Mouse (Mus musculus): ENCODE measurements around the gene Iqschfp. TPM values are rescaled to one million over a fixed set of nuclear protein-coding genes. Genes with fewer than 3 reads are reported as not detected.
A peak's percentile ranks its signal among the peaks of the same experiment; 100 is the strongest.

Iqschfp gene
- polyA plus RNA-seq, 1 experiment from 2014 or later, result 6.1 TPM

GRCm38 (mm10) chr3:68563922-68564321 is 671.9 kb downstream of the Iqschfp start:
- no peaks in the 10 kb centered on the region for H3K36me3 ChIP-seq
- H3K4me3 ChIP-seq, result no peak overlapping the region
- H3K27me3 ChIP-seq, result no peaks in the 10 kb centered on the region
- H3K4me2 ChIP-seq (replicated peaks), result no peak overlapping the region
- H3K27ac ChIP-seq (replicated peaks), result no peak overlapping the region
- H3K9ac ChIP-seq (replicated peaks), result no peak overlapping the region
- H3K4me1 ChIP-seq, result peaks cover 17% of the 10 kb centered on the region; the same call in 1 of the 2 replicates
- no peak for ATAC-seq (ENCODE audit: low FRiP score, low read depth)
- H3K9me3 ChIP-seq, result no peaks in the 10 kb centered on the region
- 78% methylated on average over 8 of the region's 8 CpGs for WGBS

DNA sequence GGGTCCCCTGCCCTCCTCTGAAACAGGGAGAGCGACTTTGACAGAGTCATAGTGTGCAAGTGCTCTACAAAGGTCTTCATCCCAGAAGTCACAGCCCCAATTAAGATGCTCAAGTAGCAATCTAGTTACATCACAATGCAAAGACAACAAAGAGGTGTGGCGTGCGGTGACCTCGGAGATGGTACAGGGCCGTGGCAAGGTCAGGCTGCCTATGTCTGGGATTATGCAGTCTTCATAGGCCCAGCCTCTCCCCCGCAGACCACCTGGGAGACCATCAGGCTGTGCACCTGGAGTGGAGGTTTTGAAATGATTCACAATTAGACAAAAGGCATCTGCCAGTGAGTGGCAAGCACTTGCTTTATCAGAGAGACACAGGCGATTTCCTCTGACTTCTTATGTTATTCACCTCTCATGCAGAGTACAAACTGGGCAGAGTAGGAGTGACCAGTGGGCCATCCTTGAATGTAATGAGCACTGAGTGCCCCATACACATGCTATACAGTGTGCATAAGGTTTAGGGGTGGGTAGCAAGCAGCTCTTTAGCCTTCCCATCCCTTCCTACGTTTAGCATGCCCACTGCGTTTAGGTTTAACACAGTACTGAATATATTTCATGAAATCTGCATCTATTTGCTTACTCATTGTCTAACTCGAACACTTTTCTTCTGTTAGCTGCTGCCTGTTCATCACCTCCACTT is 673.1 kb downstream of the Iqschfp start:
- H3K9me3 ChIP-seq, result no peaks in the 10 kb centered on the region
- no peaks in the 10 kb centered on the region for H3K36me3 ChIP-seq
- peaks cover 17% of the 10 kb centered on the region; the same call in 1 of the 2 replicates for H3K4me1 ChIP-seq
- no peak for ATAC-seq (ENCODE audit: low FRiP score, low read depth)
- no peak overlapping the region for H3K4me3 ChIP-seq
- 50% methylated on average over 10 of the region's 10 CpGs for WGBS
- no peak overlapping the region for H3K27ac ChIP-seq (replicated peaks)
- no peaks in the 10 kb centered on the region for H3K27me3 ChIP-seq
- H3K4me2 ChIP-seq (replicated peaks), result no peak overlapping the region
- no peak overlapping the region; the same call in 1 of the 2 replicates for H3K9ac ChIP-seq (replicated peaks)

DNA sequence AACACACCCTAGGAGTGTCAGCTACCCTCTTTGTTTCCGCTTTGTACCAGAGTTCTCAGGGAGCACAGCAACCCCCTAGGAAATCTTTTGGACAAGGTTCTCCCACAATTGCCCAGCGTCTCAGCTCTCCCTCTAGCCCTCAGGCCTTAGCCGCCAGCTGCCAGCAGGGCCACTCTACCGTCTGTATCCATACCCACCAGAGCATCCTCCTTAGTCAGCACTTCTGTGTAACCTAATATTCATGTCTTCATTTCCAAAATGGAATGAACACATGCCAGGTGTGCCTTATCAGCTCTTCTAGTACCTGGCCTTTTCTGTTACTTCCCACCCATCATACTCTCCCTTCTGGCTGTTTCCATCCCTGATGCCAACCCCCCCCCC is 673.6 kb downstream of the Iqschfp start:
- peak; percentile 38; the same call in 1 of the 2 replicates for ATAC-seq (ENCODE audit: low FRiP score, low read depth)
- 51% methylated on average over 4 of the region's 4 CpGs for WGBS
- no peak overlapping the region for H3K27ac ChIP-seq (replicated peaks)
- no peak overlapping the region for H3K4me2 ChIP-seq (replicated peaks)
- H3K27me3 ChIP-seq, result no peaks in the 10 kb centered on the region
- no peaks in the 10 kb centered on the region for H3K36me3 ChIP-seq
- no peak overlapping the region for H3K4me3 ChIP-seq
- H3K9ac ChIP-seq (replicated peaks), result no peak overlapping the region
- no peaks in the 10 kb centered on the region for H3K9me3 ChIP-seq
- peaks cover 17% of the 10 kb centered on the region; the same call in 1 of the 2 replicates for H3K4me1 ChIP-seq

DNA sequence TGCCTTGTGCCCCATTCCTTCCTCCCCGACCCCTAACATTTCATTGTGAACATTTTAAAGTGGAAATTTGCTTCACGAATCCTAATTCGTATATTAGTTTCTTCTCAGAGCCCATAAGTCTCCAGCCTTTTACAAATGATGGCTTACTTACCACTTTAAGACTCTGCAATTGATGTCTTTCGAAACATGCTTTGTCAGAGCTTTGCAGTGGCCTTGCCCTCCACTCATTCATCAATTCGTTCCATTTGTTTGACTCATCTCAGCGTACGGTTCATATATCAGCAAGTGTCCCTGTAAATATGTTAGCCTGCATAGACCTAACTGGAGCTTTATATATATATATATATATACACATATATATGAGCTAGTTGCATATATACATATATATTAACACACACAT is 675.5 kb downstream of the Iqschfp start:
- H3K9me3 ChIP-seq, result no peaks in the 10 kb centered on the region
- WGBS, result 82% methylated on average over 7 of the region's 7 CpGs

DNA sequence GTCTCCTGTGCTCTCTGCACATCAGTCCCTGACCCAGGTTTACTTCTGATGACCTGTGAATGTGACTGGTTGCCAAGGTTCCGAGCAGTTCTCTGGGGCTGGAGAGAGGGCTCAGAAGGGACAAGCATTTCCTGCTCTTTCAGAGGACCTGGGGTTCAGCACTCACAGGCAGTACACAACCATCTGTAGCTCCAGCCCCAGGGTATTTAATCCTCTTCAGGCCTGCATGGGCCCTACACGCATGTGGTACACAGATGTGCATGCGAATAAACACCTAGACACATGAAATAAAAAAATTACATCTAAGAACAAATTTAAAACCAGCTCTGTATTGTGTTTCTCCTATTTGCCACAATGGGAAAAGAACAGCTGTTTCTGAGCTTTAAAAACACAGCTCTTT is 676.1 kb downstream of the Iqschfp start:
- no peaks in the 10 kb centered on the region for H3K9me3 ChIP-seq
- ATAC-seq (ENCODE audit: low FRiP score, low read depth), result no peak
- H3K4me2 ChIP-seq (replicated peaks), result no peak overlapping the region
- H3K36me3 ChIP-seq, result no peaks in the 10 kb centered on the region
- 78% methylated on average over 3 of the region's 3 CpGs for WGBS
- H3K27ac ChIP-seq (replicated peaks), result no peak overlapping the region
- H3K4me3 ChIP-seq, result no peak overlapping the region
- peaks cover 30% of the 10 kb centered on the region for H3K4me1 ChIP-seq
- H3K9ac ChIP-seq (replicated peaks), result no peak overlapping the region
- no peaks in the 10 kb centered on the region for H3K27me3 ChIP-seq

More for the DNA sequence above, 675.5 kb downstream of the Iqschfp start:
- Histone ChIP-seq H3K4me1 (peaks cover 26% of the 10 kb centered on the region), H3K9ac (replicated peaks) (no peak overlapping the region), H3K27me3 (no peaks in the 10 kb centered on the region), H3K36me3 (no peaks in the 10 kb centered on the region), H3K4me2 (replicated peaks) (no peak overlapping the region), H3K4me3 (no peak overlapping the region), H3K27ac (replicated peaks) (no peak overlapping the region)
- no peak for ATAC-seq (ENCODE audit: low FRiP score, low read depth)

DNA sequence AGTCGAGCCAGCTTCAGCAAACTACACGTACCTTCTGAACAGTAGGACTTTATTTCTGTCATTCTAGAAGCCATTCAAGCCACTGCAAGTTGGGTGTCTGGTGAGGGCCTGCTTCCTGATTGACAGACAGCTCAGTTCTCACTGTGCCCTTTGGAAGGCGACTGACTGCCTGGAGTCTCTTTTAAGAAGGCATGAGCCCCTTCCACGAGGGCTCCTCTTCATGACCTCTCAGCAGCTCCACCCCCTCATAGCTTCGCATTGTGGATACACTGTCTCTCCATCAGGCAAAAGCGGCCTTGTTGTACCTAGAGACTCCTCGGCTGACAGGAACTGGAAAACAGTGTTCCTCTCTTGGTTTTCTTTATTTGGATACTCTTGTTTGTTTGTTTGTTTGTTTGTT is 676.7 kb downstream of the Iqschfp start:
- peaks cover 36% of the 10 kb centered on the region for H3K4me1 ChIP-seq
- H3K4me3 ChIP-seq, result no peak overlapping the region
- H3K9ac ChIP-seq (replicated peaks), result no peak overlapping the region
- H3K4me2 ChIP-seq (replicated peaks), result no peak overlapping the region
- H3K27me3 ChIP-seq, result no peaks in the 10 kb centered on the region
- WGBS, result 49% methylated on average over 7 of the region's 7 CpGs
- no peaks in the 10 kb centered on the region for H3K9me3 ChIP-seq
- H3K27ac ChIP-seq (replicated peaks), result no peak overlapping the region
- no peaks in the 10 kb centered on the region for H3K36me3 ChIP-seq
- ATAC-seq (ENCODE audit: low FRiP score, low read depth), result no peak

GRCm38 (mm10) chr3:68570319-68570718 is 678.3 kb downstream of the Iqschfp start:
- Histone ChIP-seq H3K27me3 (no peaks in the 10 kb centered on the region), H3K4me1 (peaks cover 38% of the 10 kb centered on the region), H3K36me3 (no peaks in the 10 kb centered on the region), H3K4me3 (no peak overlapping the region), H3K4me2 (replicated peaks) (no peak overlapping the region), H3K9me3 (no peaks in the 10 kb centered on the region), H3K9ac (replicated peaks) (no peak overlapping the region), H3K27ac (replicated peaks) (no peak overlapping the region)
- WGBS, result 85% methylated on average over 4 of the region's 4 CpGs
- no peak for ATAC-seq (ENCODE audit: low FRiP score, low read depth)

DNA sequence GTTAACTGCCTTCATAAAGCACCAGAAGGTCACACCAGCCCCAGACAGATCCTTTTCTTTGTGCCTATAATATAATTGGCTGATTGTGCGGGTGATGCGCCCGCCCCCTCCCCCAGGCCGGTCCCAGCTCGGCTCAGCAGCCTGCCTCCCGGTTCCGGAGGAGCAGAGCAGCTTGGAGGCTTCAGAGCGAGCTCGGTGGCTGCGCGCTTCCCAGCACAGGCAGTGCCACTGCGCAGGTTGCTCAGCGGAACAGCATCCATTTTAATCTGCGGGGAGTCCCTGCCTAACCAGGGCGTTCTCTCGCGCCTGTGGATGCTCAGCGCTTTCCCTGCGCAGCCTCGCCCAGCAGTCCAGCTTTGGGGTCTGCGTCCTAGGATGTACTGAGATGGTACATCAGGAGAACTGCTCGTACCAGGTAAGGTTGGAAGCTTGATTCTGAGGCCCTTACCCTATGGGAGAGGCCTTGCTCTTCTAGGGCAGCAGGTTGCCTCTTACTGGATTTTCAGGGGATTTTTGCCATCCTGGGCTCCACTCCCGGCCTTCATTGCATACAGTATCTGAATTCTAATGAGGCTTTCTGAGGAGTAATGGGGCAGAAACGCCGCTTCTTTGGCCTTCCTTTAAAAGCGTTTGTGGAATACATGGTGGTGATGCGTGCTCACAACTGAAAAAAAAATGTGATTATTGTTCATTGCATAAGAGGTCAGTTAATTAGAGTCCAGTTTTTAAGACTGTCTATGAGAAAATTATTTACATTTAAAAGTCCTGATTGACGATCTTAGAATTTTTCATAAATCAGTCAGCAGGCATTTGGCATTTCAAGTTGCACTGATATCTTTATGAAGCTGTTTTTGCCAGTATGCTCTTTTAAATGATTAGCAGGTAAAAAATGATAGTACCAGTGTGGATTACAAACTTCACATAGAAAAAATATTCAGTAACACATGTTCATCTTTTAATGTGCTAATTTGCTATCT is 680.5 kb downstream of the Iqschfp start:
- Histone ChIP-seq H3K4me1 (peaks cover 52% of the 10 kb centered on the region), H3K9me3 (no peaks in the 10 kb centered on the region), H3K9ac (replicated peaks) (peak overlapping the region; percentile 77), H3K27me3 (no peaks in the 10 kb centered on the region), H3K4me2 (replicated peaks) (peak overlapping the region; percentile 66), H3K36me3 (no peaks in the 10 kb centered on the region), H3K4me3 (peak overlapping the region; percentile 52), H3K27ac (replicated peaks) (peak overlapping the region; percentile 98)
- 8% methylated on average over 28 of the region's 28 CpGs for WGBS
- ATAC-seq (ENCODE audit: low FRiP score, low read depth), result peak; percentile 95

DNA sequence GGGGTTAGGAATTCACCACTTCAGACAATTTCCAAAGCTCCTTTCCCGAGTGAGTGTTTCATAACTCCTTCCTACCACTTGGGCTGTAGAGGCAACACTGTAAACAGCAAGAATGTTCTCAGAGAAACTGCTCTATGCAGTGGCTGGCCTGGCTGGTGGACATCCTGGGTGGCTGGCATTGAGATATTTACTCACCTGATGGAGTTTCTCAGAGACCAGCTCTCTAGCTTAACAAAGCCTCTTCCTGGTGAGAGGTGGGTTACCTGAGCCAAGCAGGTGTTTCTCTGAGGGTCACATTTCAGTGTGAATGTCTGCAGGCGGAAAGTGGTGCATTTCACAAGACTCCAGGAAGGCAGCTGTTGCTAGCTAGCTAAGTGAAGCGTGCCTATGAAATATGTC is 681.2 kb downstream of the Iqschfp start:
- peak overlapping the region; percentile 98 for H3K27ac ChIP-seq (replicated peaks)
- no peaks in the 10 kb centered on the region for H3K27me3 ChIP-seq
- H3K9ac ChIP-seq (replicated peaks), result peak overlapping the region; percentile 77; the same call in 1 of the 2 replicates
- H3K36me3 ChIP-seq, result no peaks in the 10 kb centered on the region
- ATAC-seq (ENCODE audit: low FRiP score, low read depth), result no peak
- peak overlapping the region; percentile 52 for H3K4me3 ChIP-seq
- no peaks in the 10 kb centered on the region for H3K9me3 ChIP-seq
- WGBS, result 57% methylated on average over 3 of the region's 3 CpGs
- peaks cover 52% of the 10 kb centered on the region for H3K4me1 ChIP-seq
- H3K4me2 ChIP-seq (replicated peaks), result peak overlapping the region; percentile 66

- Histone ChIP-seq H3K9me3 (no peaks in the 10 kb centered on the region), H3K36me3 (no peaks in the 10 kb centered on the region), H3K27ac (replicated peaks) (0 out of 2 replicates have a peak overlapping the region, but pooled peaks have one; percentile 98), H3K9ac (replicated peaks) (peak overlapping the region; percentile 77), H3K27me3 (no peaks in the 10 kb centered on the region), H3K4me2 (replicated peaks) (peak overlapping the region; percentile 66), H3K4me3 (peak overlapping the region; percentile 52), H3K4me1 (peaks cover 52% of the 10 kb centered on the region)
- ATAC-seq (ENCODE audit: low FRiP score, low read depth), result no peak
- WGBS, result 44% methylated on average over 6 of the region's 8 CpGs
Observed at GRCm38 (mm10) chr3:68574097-68574496, 682.1 kb downstream of the Iqschfp start.

DNA sequence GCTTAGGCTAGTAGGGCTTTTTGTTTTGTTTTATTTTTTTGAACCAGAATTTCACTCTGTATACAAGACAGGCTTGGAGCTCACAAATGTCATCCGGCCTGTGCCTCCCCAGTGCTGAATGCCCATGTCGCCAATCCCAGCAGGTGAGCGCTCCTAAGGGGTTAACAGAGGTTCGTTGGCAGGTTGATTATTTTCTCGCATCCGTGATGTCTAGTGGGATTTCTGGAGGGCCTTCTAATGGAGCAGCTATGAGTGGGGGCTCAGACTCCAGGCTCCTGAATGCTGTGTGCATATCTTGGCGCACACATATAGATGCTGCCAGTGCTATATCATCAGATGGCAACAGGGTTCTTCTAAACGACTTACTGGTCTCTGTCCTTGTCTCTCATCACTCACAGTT is 682.5 kb downstream of the Iqschfp start:
- 59% methylated on average over 8 of the region's 8 CpGs for WGBS
- peaks cover 52% of the 10 kb centered on the region for H3K4me1 ChIP-seq
- H3K4me3 ChIP-seq, result peak overlapping the region; percentile 52
- no peak overlapping the region for H3K9ac ChIP-seq (replicated peaks)
- H3K27me3 ChIP-seq, result no peaks in the 10 kb centered on the region
- H3K9me3 ChIP-seq, result no peaks in the 10 kb centered on the region
- H3K27ac ChIP-seq (replicated peaks), result no peak overlapping the region
- no peak for ATAC-seq (ENCODE audit: low FRiP score, low read depth)
- H3K4me2 ChIP-seq (replicated peaks), result peak overlapping the region; percentile 66
- H3K36me3 ChIP-seq, result no peaks in the 10 kb centered on the region
